Mouse (Mus musculus) lung, postnatal 10 days (tissue): Measurements from ENCODE around the gene Csf2.
A peak's percentile ranks its signal among the peaks of the same experiment; 100 is the strongest.
"Not testable (repeated sequence)": the region's sequence is repeated elsewhere in the genome, so short reads cannot be mapped to it uniquely, and the experiment has no call there.

Experiments
- DNase-seq: peaks from one replicate; pipeline ENCODE4 v3.0.0; 2021

Csf2 gene

GRCm38 (mm10) chr11:54248940-54249717 lies at the start of gene Csf2:
Csf2 (minus strand) TSS chr11:54249667.
- no peak for DNase-seq

DNA sequence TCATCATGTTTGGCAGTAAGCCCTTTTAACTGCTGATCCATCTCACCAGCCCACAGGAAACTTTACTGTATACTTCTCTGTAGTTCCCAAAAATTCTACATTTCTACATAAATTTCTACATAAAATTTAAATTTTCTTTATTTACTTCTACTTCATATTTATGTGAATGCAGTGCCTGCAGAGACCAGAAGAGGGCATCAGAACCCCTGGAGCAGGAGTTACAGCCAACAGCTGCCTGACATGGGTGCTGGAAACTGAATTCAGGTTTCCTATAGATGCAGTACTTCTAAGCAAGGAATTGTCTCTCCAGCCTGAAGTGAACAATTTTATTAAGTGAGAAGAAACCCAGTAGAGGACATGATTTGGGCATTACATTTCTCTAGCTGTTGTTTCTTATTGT lies 49.3 kb upstream of the Csf2 start:
- DNase-seq = no peak

DNA sequence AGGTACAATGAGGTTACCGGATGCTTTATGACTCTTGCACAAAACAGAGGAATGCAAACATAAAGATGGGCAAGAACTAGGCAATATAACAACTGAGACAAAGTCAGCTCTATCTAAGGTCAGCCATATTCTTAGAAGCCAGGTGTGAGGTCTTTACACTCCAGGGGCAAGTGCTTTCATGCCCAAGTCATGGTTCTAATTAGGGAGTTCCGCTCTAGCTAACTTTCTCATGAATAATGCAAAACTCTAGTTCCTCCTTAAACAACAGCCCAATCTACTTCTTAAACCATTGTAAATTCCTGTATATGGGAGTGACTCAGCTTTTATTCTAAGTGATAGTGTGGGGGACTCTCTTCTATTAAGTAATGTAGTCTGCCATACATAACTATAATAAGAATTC lies 48.0 kb upstream of the Csf2 start:
- DNase-seq = not testable (repeated sequence)

DNA sequence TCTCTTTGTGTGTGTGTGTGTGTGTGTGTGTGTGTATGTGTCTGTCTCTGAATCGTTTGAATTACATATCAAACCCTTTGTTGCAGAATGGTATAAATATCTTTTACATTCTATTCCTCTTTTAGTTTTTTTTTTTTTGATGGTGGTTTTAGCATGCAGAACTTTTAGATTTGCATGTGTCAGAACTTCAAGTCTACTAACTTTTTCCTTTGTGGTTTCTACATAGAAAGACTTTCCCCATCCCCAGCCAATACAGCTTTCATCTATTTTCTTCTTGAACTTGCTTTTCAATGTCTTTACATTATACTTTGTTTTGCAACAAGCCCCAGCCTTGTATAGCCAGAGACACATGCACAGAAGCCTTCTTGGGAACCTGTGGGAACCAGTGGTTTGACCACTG lies 47.3 kb upstream of the Csf2 start:
- DNase-seq = no peak

- no peak for DNase-seq
Measured at GRCm38 (mm10) chr11:54295971-54296370, 46.5 kb upstream of the Csf2 start.

DNA sequence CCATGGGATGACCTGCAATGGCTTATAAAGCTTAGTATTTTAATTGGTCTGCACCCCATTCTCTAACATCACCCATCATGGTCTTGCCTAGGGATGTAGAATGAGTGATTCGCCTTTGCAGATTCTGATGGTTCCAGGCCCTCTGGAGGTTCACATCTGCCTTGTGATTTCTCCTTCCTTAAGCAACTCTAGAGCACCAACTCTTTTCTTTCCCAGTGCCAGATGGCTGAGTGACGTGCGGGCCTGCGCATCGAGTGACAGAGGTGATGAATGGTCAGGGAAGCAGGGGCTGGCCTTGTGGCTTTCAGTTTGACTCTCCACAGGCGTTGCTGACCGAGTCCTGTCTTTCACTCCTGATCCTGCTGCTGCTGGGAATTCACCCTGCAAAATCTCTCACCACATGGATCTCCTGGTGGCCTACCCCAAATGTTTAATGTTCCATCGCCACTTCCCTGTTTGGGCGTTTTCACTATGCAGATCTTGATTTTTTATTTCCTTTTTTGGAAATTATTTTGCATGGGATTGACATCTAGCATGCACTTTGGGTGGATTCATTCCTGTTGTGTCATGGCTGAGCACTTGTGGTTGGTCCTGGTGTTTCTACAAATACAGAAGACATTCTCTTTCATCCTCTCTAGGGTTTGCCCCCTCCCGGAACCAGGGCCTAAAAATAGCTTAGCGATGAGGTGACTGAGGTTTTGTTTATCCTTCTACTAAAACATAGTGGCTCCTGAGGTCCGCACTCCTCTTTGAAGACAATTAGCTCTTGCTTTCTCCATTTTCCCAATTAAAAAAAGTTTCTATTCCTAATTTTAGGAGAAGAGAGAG lies 44.7 kb upstream of the Csf2 start:
- DNase-seq = no peak

DNA sequence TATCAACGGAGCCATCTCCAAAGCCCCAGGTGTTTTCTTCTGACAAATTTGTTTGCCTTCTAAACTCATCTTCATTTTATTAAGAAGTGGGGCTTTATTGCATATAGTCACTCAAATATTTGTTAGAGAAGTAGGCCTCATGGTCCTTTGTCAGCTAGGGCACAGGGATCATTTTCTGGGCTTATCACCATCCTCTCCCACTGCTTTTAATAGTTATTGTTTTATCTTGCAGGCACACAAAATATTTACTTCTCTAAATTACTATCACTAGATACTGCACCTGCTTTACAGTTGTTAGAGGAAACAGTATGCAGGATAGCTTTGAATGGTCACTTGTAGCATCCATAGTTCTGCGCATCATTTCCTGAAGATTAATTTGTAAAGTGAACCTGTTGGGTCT lies 42.7 kb upstream of the Csf2 start:
- DNase-seq = no peak

- DNase-seq = no peak
Measured at GRCm38 (mm10) chr11:54287821-54288453, 38.5 kb upstream of the Csf2 start.

DNA sequence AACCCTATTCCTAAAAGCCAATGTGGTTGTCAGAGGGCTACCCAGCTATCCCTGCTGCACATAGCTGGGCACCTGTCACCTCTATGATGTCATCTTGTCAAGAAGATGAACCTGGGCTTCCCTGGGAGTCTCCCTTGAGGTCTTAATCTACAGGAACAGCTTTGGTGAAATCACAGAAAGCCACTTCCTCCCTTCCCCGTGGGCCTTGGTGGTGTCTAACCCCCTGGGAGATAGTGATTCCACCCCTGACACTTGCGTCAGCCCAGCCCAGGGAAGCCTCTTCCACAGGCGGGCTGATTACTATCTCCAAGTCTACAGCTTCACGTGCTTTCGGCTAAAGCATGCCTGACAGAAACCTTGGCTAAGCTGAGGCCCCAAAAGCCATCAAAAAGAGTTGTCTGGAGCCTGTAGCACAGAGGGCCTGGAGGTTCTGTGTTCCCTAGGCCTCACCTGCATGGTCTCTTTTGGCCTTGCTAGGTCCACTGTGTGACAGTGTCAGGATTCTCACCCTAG lies 22.0 kb upstream of the Csf2 start:
- no peak for DNase-seq

DNA sequence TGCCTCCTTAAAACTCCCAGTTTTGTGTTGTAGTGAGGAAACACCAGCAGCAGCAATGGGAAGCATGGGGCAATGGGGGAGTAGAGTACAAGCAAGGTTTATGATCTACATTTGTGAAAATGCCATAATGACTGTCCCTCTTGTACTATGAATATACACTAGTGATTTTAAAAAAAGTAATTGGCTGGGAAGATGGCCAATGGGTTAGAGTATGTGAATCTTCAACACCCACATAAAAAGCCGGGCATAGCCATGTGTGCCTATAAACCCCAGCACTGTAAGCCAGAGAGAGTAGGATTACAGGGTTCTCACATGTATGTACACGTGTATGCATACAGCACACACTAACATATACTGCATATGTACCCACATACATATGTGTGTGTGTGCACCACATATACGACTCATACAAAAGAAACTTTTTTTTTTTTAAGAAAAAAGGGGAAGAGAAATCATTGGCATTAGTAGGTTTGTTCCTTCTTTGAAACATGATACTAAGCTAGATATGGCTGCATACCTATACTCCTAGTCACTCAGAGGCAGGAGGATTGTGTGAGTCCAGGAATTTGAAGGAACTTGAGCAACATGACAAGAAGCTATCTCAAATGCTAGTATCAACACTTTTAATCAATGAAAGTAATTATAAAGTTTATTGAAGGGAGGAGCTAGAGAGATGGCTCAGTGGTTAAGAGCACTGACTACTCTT lies 19.9 kb upstream of the Csf2 start:
- DNase-seq = no peak

DNA sequence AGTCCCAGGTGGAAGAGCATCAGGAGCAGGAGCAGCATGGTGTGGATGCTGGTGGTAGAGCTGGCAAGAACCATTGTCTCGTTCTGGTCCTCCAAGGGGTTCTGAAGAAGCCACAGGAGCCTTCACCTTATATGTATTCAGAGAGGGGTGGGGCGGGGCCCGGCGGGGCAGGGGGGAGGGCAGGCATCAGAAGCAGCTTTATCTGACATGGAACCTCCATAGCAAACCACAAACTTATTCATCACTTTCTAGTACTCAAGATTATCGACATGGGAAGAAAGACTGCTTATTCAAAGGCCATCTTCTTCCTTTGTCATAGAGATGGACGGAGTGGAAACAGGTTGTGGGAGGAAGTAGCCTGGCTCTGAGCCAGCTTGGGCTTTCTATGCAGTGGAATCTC lies 17.7 kb upstream of the Csf2 start, which contains the start of gene Il3:
TSS of gene Il3 (minus strand) at position 101 of the 400 bp plus-strand sequence.
- no peak for DNase-seq

DNA sequence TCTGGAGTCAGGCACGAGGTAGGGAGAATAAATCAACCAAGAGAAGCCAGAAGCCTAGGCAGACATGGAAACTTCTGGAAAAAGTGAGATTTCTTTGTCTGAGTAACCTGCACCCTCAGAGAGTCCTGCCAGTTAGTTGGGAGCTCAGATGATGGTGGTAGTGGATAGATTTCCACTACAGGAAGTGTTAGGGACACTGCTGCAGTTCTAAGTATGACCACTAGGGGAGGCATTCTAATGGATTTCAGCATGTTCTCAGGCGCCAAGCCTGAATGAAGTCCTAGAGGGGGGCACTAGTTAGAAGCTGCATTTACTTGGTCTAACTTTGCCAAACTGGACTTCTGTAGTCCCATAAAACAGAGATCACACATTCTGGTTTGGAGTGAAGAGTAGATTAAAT lies 15.1 kb upstream of the Csf2 start:
- DNase-seq = peak; percentile 75

DNA sequence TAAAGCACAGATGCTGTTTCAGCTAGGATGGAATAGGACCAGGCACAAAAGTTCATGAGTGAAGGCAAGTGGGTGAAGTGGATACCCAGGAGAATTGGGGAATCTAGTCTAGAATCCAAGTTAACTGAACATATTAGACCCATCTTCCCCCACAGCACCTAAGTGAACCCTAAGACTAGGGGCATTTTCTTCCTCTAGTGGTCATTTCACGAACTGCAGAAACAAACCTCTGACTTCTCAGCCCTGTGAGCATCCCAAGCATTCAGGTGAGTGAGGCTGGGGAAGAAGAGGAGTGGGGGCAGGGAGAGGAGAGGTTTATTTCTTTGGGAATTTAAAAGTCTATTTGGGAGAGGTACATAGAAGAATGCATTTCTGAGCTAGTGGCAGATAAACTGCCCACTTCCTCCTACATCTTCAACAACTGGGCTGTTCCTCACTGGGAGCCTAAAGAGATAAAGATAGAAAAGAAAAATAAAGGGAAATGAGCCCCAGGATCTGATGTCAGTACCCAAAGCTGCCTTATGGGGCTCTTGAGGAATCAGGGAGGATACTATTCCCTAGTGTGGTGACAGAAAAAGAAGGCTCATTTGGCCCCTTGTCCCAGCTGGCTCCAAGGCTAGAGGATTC lies 14.1 kb upstream of the Csf2 start:
- no peak for DNase-seq

GRCm38 (mm10) chr11:54256624-54257376 lies 7.3 kb upstream of the Csf2 start:
- DNase-seq = peak; percentile 86

- DNase-seq = peak; percentile 52
Measured at GRCm38 (mm10) chr11:54254114-54254513, 4.6 kb upstream of the Csf2 start.

DNA sequence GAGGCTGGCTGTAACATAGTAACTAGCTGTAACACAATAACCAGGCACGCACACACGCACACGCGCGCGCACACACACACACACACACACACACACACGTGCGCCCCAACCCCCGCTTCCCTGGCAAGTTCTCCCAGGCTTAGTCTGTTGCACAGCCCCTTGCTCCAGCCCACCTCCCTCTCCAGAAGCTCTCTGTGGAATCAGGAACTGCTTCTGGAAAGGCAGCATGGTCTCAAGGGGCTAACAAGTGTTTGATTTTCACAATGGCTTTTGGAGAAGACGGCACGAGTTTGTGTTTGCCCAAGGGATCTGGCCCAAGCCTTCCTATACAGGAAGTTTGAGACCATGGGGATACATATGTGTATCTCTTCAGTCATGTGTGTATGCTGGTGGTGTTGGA lies 1.1 kb upstream of the Csf2 start:
- DNase-seq = peak; percentile 67

GRCm38 (mm10) chr11:54249748-54250147 lies 281 bp upstream of the Csf2 start:
- peak; percentile 54 for DNase-seq

- DNase-seq = peak; percentile 31
Measured at GRCm38 (mm10) chr11:54247251-54247950, 2.1 kb downstream of the Csf2 start.

DNA sequence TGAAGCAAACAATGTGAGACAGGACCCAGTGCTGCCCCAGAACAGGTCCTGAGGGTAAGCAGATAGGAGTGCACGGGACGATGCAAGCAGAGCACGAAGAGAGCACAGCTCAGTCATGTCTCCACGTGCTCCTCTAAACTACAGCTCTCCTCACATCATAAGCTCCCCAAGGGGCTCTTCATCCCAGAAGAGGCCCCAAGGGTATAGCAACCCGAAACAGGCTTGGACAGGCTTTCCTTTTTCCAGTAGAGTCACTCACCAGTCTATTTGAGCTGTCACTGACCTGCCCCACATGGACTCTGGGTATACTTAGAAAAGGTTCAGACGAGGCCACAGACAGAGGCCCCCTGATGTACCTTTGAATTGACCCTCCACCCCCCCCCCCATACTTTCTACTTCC lies 5.0 kb downstream of the Csf2 start:
- no peak for DNase-seq

DNA sequence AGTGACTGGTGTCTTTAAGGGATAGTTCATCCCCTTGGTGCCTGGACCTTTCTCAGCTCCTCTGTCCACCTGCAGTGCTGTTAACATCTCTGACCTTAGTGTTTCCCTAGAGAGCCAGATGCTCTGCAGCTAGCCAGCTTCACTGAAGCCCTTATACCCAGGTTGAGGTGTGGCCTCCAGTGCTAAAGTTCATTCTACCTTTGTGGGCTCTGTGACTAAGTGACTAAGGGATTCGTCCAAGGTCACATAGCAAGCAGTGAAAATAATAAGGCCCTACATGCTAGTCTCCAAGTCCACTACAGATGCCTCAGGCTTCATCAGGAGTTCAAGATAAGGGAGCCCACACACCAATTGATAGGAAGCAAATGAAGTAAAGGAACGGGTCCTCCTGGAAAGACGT lies 7.0 kb downstream of the Csf2 start:
- DNase-seq = no peak

- DNase-seq = peak; percentile 83
Measured at GRCm38 (mm10) chr11:54236939-54237338, 12.5 kb downstream of the Csf2 start.
